16 mouse cellular contexts compared by ENCODE assay signal in genomic region chr17:40873582-40874011, GRCm38 (mm10). TPM values are rescaled to one million over a fixed set of nuclear protein-coding genes. Genes with fewer than 3 reads are reported as not detected.
DNase-seq lines count a peak whose midpoint lies in the region; ATAC-seq and TF ChIP-seq lines count a peak whose summit lies in the region.
"Had no signal": no experiment of that assay in that cellular context is flagged by ENCODE, and none has a peak within 500 bp of the region (broad histone marks: within the 10 kb centered on the region; RNA-seq: fewer than 3 reads in every experiment).

No protein-coding gene starts in this region.

- peak; percentile 96 for ATAC-seq in intestine, postnatal 0 days
- ATAC-seq in hindbrain, embryonic 14.5 days (ENCODE audit: low FRiP score), result no peak
- ATAC-seq: forebrain, embryonic 14.5 days had no signal

- H3K9me3 ChIP-seq in intestine, postnatal 0 days (ENCODE audit: control insufficient read depth), result no peaks in the 10 kb centered on the region
- H3K9me3 ChIP-seq in midbrain, embryonic 10.5 days (replicated peaks), result no peaks in the 10 kb centered on the region
- H3K9me3 ChIP-seq in hindbrain, embryonic 14.5 days (ENCODE audit: control insufficient read depth, low read length), result no peaks in the 10 kb centered on the region
- H3K9me3 ChIP-seq: embryonic facial prominence, embryonic 12.5 days; limb, embryonic 13.5 days had no signal

- 8% methylated on average over 2 of the region's 2 CpGs for WGBS in intestine, postnatal 0 days
- 14% methylated on average over 2 of the region's 2 CpGs for WGBS in large intestine, adult 2 months
- 86% methylated on average over 2 of the region's 2 CpGs for WGBS in midbrain, embryonic 10.5 days
- WGBS in hindbrain, embryonic 14.5 days, result 62% methylated on average over 2 of the region's 2 CpGs

- H3K4me2 ChIP-seq in intestine, postnatal 0 days (replicated peaks; ENCODE audit: low read depth), result 0 out of 2 replicates have a peak overlapping the region, but pooled peaks have one; percentile 13
- H3K4me2 ChIP-seq in hindbrain, embryonic 14.5 days (replicated peaks), result no peak overlapping the region
- H3K4me2 ChIP-seq: embryonic facial prominence, embryonic 12.5 days; limb, embryonic 13.5 days had no signal

- H3K27ac ChIP-seq in intestine, postnatal 0 days (ENCODE audit: low read depth, low read length), result peak overlapping the region; percentile 54; the same call in 1 of the 2 replicates
- no peak overlapping the region for H3K27ac ChIP-seq in midbrain, embryonic 10.5 days (replicated peaks)
- no peak overlapping the region for H3K27ac ChIP-seq in hindbrain, embryonic 14.5 days
- H3K27ac ChIP-seq: embryonic facial prominence, embryonic 12.5 days; limb, embryonic 13.5 days had no signal

- no peak overlapping the region for H3K9ac ChIP-seq in intestine, postnatal 0 days (ENCODE audit: low read depth, low read length)
- H3K9ac ChIP-seq in hindbrain, embryonic 14.5 days, result no peak overlapping the region
- H3K9ac ChIP-seq: embryonic facial prominence, embryonic 12.5 days; limb, embryonic 13.5 days had no signal

- DNase-seq in heart, adult 8-10 months (ENCODE audit: low spot score), result peak; percentile 15
- no peak for DNase-seq in heart, postnatal 4 days
- peak; percentile 59 for DNase-seq in NIH3T3 (ENCODE audit: low read depth)
- DNase-seq in large intestine, adult 2 months (ENCODE audit: low read depth, low spot score), result peak; percentile 91
- DNase-seq in midbrain, embryonic 10.5 days (ENCODE audit: low spot score), result no peak
- DNase-seq in right cerebral cortex, adult 18-20 months, result no peak
- DNase-seq in hindbrain, embryonic 14.5 days (ENCODE audit: low spot score), result no peak
- DNase-seq: gastrocnemius, postnatal 14 days; layer of hippocampus, adult 9-11 months; lung, postnatal 14 days; thymus, postnatal 25 days had no signal

- H3K36me3 ChIP-seq in intestine, postnatal 0 days (ENCODE audit: control insufficient read depth, insufficient read depth), result no peaks in the 10 kb centered on the region
- no peaks in the 10 kb centered on the region for H3K36me3 ChIP-seq in midbrain, embryonic 10.5 days
- no peaks in the 10 kb centered on the region for H3K36me3 ChIP-seq in hindbrain, embryonic 14.5 days (replicated peaks; ENCODE audit: control insufficient read depth, insufficient read depth)
- H3K36me3 ChIP-seq: embryonic facial prominence, embryonic 12.5 days; limb, embryonic 13.5 days had no signal

- no peak overlapping the region for H3K4me3 ChIP-seq in intestine, postnatal 0 days (ENCODE audit: low read depth, low read length)
- H3K4me3 ChIP-seq in midbrain, embryonic 10.5 days, result no peak overlapping the region
- no peak overlapping the region for H3K4me3 ChIP-seq in hindbrain, embryonic 14.5 days (replicated peaks; ENCODE audit: low read length)
- H3K4me3 ChIP-seq: embryonic facial prominence, embryonic 12.5 days; limb, embryonic 13.5 days had no signal

- peaks cover 2% of the 10 kb centered on the region; the same call in 1 of the 2 replicates for H3K4me1 ChIP-seq in intestine, postnatal 0 days (replicated peaks; ENCODE audit: control insufficient read depth, insufficient read depth, low read length)
- no peaks in the 10 kb centered on the region for H3K4me1 ChIP-seq in midbrain, embryonic 10.5 days
- no peaks in the 10 kb centered on the region for H3K4me1 ChIP-seq in hindbrain, embryonic 14.5 days (replicated peaks; ENCODE audit: control insufficient read depth, insufficient read depth, low read length)
- H3K4me1 ChIP-seq: embryonic facial prominence, embryonic 12.5 days had no signal

- no peaks in the 10 kb centered on the region for H3K27me3 ChIP-seq in intestine, postnatal 0 days (replicated peaks; ENCODE audit: control insufficient read depth, insufficient read depth, low read length)
- no peaks in the 10 kb centered on the region for H3K27me3 ChIP-seq in midbrain, embryonic 10.5 days (ENCODE audit: low read depth, poor library complexity, severe bottlenecking)
- H3K27me3 ChIP-seq in hindbrain, embryonic 14.5 days (ENCODE audit: control insufficient read depth, insufficient read depth, low read length), result no peaks in the 10 kb centered on the region
- H3K27me3 ChIP-seq: embryonic facial prominence, embryonic 12.5 days; limb, embryonic 13.5 days had no signal

- no peak for TF ChIP-seq CTCF in intestine, postnatal 0 days (IDR thresholded peaks at IDR 0.05; ENCODE audit: low read depth)

RNA-seq across cellular contexts. Expression of gene 9130008F23Rik, which starts 6.8 kb away (rescaled TPM):
- total RNA-seq in heart, adult 8-10 months (2022), result under 1 TPM in 3 of 4 experiments, not detected in 1; 0.25 to 0.84 (median 0.41) TPM
- total RNA-seq in heart, postnatal 4 days (2021), result 1 to 10 TPM in 1 of 2 experiments, under 1 TPM in 1; 0.38 to 1.0 TPM
- polyA plus RNA-seq in intestine, postnatal 0 days (2015; fragmentation: Nextera tagmentation; extraction: Ambion mirVana), result 7.2 and 7.3 TPM in 2 replicates
- 9.9 and 14.8 TPM in 2 replicates for polyA plus RNA-seq in large intestine, adult 2 months (2012; rRNA removed)
- polyA plus RNA-seq in midbrain, embryonic 10.5 days (2016; fragmentation: Nextera tagmentation; extraction: Ambion mirVana), result 0.85 and 1.3 TPM in 2 replicates
- polyA plus RNA-seq in hindbrain, embryonic 14.5 days (2014; fragmentation: Nextera tagmentation; extraction: Ambion mirVana), result 0.33 and 0.74 TPM in 2 replicates

RNA-seq across cellular contexts. Expression of gene Glyatl3, which starts 40.6 kb away (rescaled TPM):
- not detected for total RNA-seq in heart, adult 8-10 months (2022)
- total RNA-seq in heart, postnatal 4 days (2021), result not detected
- not detected in 2 replicates for polyA plus RNA-seq in intestine, postnatal 0 days (2015; fragmentation: Nextera tagmentation; extraction: Ambion mirVana)
- polyA plus RNA-seq in large intestine, adult 2 months (2012; rRNA removed), result not detected in 2 replicates
- not detected in 2 replicates for polyA plus RNA-seq in midbrain, embryonic 10.5 days (2016; fragmentation: Nextera tagmentation; extraction: Ambion mirVana)
- polyA plus RNA-seq in hindbrain, embryonic 14.5 days (2014; fragmentation: Nextera tagmentation; extraction: Ambion mirVana), result not detected in 2 replicates
- total RNA-seq: gastrocnemius, postnatal 14 days had no signal
- polyA plus RNA-seq: forebrain, embryonic 14.5 days; heart, postnatal 0 days; limb, embryonic 13.5 days had no signal

Comparison
In these comparisons a context has a peak if more than half of its experiments do, and no peak if none do; other contexts are left out.
1. DNase-seq: peak in heart, adult 8-10 months (single experiment), NIH3T3 (single experiment) and large intestine, adult 2 months (single experiment); none in heart, postnatal 4 days (single experiment), midbrain, embryonic 10.5 days (single experiment), right cerebral cortex, adult 18-20 months (single experiment) and hindbrain, embryonic 14.5 days (single experiment).